In the genomic region with DNA sequence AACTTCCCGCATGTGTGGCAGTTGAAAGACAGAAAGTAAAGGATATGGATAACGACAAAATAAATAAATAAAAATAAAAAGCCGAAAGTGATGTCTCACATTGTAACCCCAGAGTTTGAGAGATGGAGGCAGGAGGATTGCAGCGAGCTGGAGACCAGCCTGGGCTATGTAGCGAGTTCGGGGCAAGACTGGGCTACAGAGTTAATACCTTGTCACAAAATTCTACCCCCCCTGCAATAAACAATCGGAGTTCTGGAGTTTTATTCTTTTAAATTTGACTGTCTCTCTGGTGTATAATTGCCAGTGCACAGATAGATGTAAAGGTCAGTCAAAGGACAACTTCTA, we compare ENCODE assay signal across 8 mouse cellular contexts. TPM values are rescaled to one million over a fixed set of nuclear protein-coding genes. Genes with fewer than 3 reads are reported as not detected.
DNase-seq lines count a peak whose midpoint lies in the region; ATAC-seq and TF ChIP-seq lines count a peak whose summit lies in the region.

No protein-coding gene starts in this region.

- no peak overlapping the region for H3K9ac ChIP-seq in liver, adult 2 months (ENCODE audit: low read depth, low read length)
- H3K9ac ChIP-seq in embryonic facial prominence, embryonic 14.5 days (ENCODE audit: low read depth, low read length): peak overlapping the region; percentile 58
- H3K9ac ChIP-seq in intestine, embryonic 15.5 days: peak overlapping the region; percentile 99; the same call in 1 of the 2 replicates
- peak overlapping the region; percentile 65 for H3K9ac ChIP-seq in neural tube, embryonic 13.5 days

- H3K4me1 ChIP-seq in liver, adult 2 months (ENCODE audit: control insufficient read depth, insufficient read depth, low read length): peaks cover 3% of the 10 kb centered on the region; the same call in 1 of the 2 replicates
- H3K4me1 ChIP-seq in embryonic facial prominence, embryonic 14.5 days (ENCODE audit: control insufficient read depth, insufficient read depth, low read length): no peaks in the 10 kb centered on the region
- H3K4me1 ChIP-seq in intestine, embryonic 15.5 days (replicated peaks): no peaks in the 10 kb centered on the region
- peaks cover 18% of the 10 kb centered on the region for H3K4me1 ChIP-seq in neural tube, embryonic 13.5 days (replicated peaks)

- no peaks in the 10 kb centered on the region for H3K9me3 ChIP-seq in embryonic facial prominence, embryonic 14.5 days (ENCODE audit: control insufficient read depth, low read length)
- no peaks in the 10 kb centered on the region for H3K9me3 ChIP-seq in intestine, embryonic 15.5 days
- no peaks in the 10 kb centered on the region for H3K9me3 ChIP-seq in neural tube, embryonic 13.5 days

- no peak for DNase-seq in liver, adult 2 months (ENCODE audit: extremely low read depth, low read depth, low spot score)
- no peak for DNase-seq in liver
- DNase-seq in embryonic facial prominence, embryonic 14.5 days (ENCODE audit: low spot score): no peak
- DNase-seq in adrenal gland, adult (ENCODE audit: inconsistent age in 2 of 2, low spot score in 1 of 2): no peak
- DNase-seq in frontal cortex, postnatal 36 days (ENCODE audit: low spot score in 2 of 2): no peak
- no peak for DNase-seq in thymus, adult 18-20 months

- peak overlapping the region; percentile 55 for H3K4me2 ChIP-seq in embryonic facial prominence, embryonic 14.5 days (ENCODE audit: low read depth, low read length)
- peak overlapping the region; percentile 72 for H3K4me2 ChIP-seq in intestine, embryonic 15.5 days (replicated peaks)
- H3K4me2 ChIP-seq in neural tube, embryonic 13.5 days: peak overlapping the region; percentile 78

- peak; percentile 27 for ATAC-seq in embryonic facial prominence, embryonic 14.5 days (ENCODE audit: low read depth)
- ATAC-seq in intestine, embryonic 15.5 days: peak; percentile 59
- ATAC-seq in neural tube, embryonic 13.5 days (ENCODE audit: low read depth): peak; percentile 60

- TF ChIP-seq POLR2A in liver, adult 2 months (IDR thresholded peaks at IDR 0.05; ENCODE audit: extremely low read depth, insufficient read depth, low read length): no peak

- peak overlapping the region; percentile 99 for H3K4me3 ChIP-seq in liver, adult 2 months (ENCODE audit: insufficient read depth, low read depth, low read length)
- H3K4me3 ChIP-seq in embryonic facial prominence, embryonic 14.5 days (ENCODE audit: low read depth, low read length): peak overlapping the region; percentile 96
- H3K4me3 ChIP-seq in intestine, embryonic 15.5 days (replicated peaks): peak overlapping the region; percentile 100
- peak overlapping the region; percentile 91 for H3K4me3 ChIP-seq in neural tube, embryonic 13.5 days

- H3K79me2 ChIP-seq in liver, adult 2 months (ENCODE audit: control insufficient read depth, insufficient read depth, low read length): peaks cover 11% of the 10 kb centered on the region; the same call in 1 of the 2 replicates

- H3K36me3 ChIP-seq in liver, adult 2 months (ENCODE audit: control insufficient read depth, insufficient read depth, low read length): peaks cover 10% of the 10 kb centered on the region
- H3K36me3 ChIP-seq in embryonic facial prominence, embryonic 14.5 days (ENCODE audit: control insufficient read depth, insufficient read depth, low read length): peaks cover 23% of the 10 kb centered on the region
- H3K36me3 ChIP-seq in intestine, embryonic 15.5 days: 0 out of 2 replicates have a peak, but pooled peaks cover 7% of the 10 kb centered on the region
- peaks cover 20% of the 10 kb centered on the region for H3K36me3 ChIP-seq in neural tube, embryonic 13.5 days

- no peak overlapping the region for H3K27ac ChIP-seq in liver, adult 2 months (replicated peaks; ENCODE audit: insufficient read depth, low read depth, low read length)
- H3K27ac ChIP-seq in embryonic facial prominence, embryonic 14.5 days (replicated peaks; ENCODE audit: low read depth, low read length): peak overlapping the region; percentile 94
- no peak overlapping the region for H3K27ac ChIP-seq in intestine, embryonic 15.5 days
- H3K27ac ChIP-seq in neural tube, embryonic 13.5 days (replicated peaks): peak overlapping the region; percentile 94

- 14% methylated on average over 7 of the region's 7 CpGs for WGBS in liver, adult 2 months
- WGBS in embryonic facial prominence, embryonic 14.5 days: 17% methylated on average over 7 of the region's 7 CpGs
- WGBS in intestine, embryonic 15.5 days: 11% methylated on average over 7 of the region's 7 CpGs
- WGBS in neural tube, embryonic 13.5 days: 20% methylated on average over 7 of the region's 7 CpGs

- TF ChIP-seq CTCF in liver, adult 2 months (IDR thresholded peaks at IDR 0.05; ENCODE audit: low read depth, low read length): no peak

- no peaks in the 10 kb centered on the region for H3K27me3 ChIP-seq in liver, adult 2 months (ENCODE audit: control insufficient read depth, insufficient read depth, low read length)
- no peaks in the 10 kb centered on the region for H3K27me3 ChIP-seq in embryonic facial prominence, embryonic 14.5 days (replicated peaks; ENCODE audit: control insufficient read depth, insufficient read depth, low read length)
- no peaks in the 10 kb centered on the region for H3K27me3 ChIP-seq in intestine, embryonic 15.5 days (replicated peaks)
- no peaks in the 10 kb centered on the region; the same call in 1 of the 2 replicates for H3K27me3 ChIP-seq in neural tube, embryonic 13.5 days

RNA-seq across cellular contexts. Expression of a gene that starts 0.4 kb away (rescaled TPM):
- 24.2 and 25.6 TPM in 2 replicates for total RNA-seq in liver, adult 2 months (2014; rRNA removed)
- 5.9 and 6.9 TPM in 2 replicates for polyA plus RNA-seq in liver, adult 2 months (2012; rRNA removed)
- polyA plus RNA-seq in embryonic facial prominence, embryonic 14.5 days (2014; fragmentation: Nextera tagmentation; extraction: Ambion mirVana): 162 and 167 TPM in 2 replicates
- 138 and 145 TPM in 2 replicates for polyA plus RNA-seq in intestine, embryonic 15.5 days (2015; fragmentation: Nextera tagmentation; extraction: Ambion mirVana)
- polyA plus RNA-seq in neural tube, embryonic 13.5 days (2015; fragmentation: Nextera tagmentation; extraction: Ambion mirVana): 60.6 and 76.5 TPM in 2 replicates

RNA-seq across cellular contexts. Expression of a gene that starts 42.4 kb away (rescaled TPM):
- total RNA-seq in liver, adult 2 months (2014; rRNA removed): 11.1 and 15.9 TPM in 2 replicates
- polyA plus RNA-seq in liver, adult 2 months (2012; rRNA removed): 4.3 and 8.0 TPM in 2 replicates
- 36.9 and 42.4 TPM in 2 replicates for polyA plus RNA-seq in embryonic facial prominence, embryonic 14.5 days (2014; fragmentation: Nextera tagmentation; extraction: Ambion mirVana)
- polyA plus RNA-seq in intestine, embryonic 15.5 days (2015; fragmentation: Nextera tagmentation; extraction: Ambion mirVana): 40.1 and 45.9 TPM in 2 replicates
- polyA plus RNA-seq in neural tube, embryonic 13.5 days (2015; fragmentation: Nextera tagmentation; extraction: Ambion mirVana): 54.0 and 59.3 TPM in 2 replicates

RNA-seq across cellular contexts. Expression of a gene that starts 42.5 kb away (rescaled TPM):
- total RNA-seq in liver, adult 2 months (2014; rRNA removed): 0.54 and 0.55 TPM in 2 replicates
- polyA plus RNA-seq in liver, adult 2 months (2012; rRNA removed): 0.06 and 0.17 TPM in 2 replicates
- polyA plus RNA-seq in embryonic facial prominence, embryonic 14.5 days (2014; fragmentation: Nextera tagmentation; extraction: Ambion mirVana): 0.86 and 1.1 TPM in 2 replicates
- 0.62 and 0.89 TPM in 2 replicates for polyA plus RNA-seq in intestine, embryonic 15.5 days (2015; fragmentation: Nextera tagmentation; extraction: Ambion mirVana)
- polyA plus RNA-seq in neural tube, embryonic 13.5 days (2015; fragmentation: Nextera tagmentation; extraction: Ambion mirVana): 1.6 and 1.7 TPM in 2 replicates

Comparison
In these comparisons a context has a peak if more than half of its experiments do, and no peak if none do; other contexts are left out.
1. H3K27ac ChIP-seq: peak in embryonic facial prominence, embryonic 14.5 days (single experiment) and neural tube, embryonic 13.5 days (single experiment); none in liver, adult 2 months (single experiment) and intestine, embryonic 15.5 days (single experiment).
2. Peak in every context shown above with its lines, with median percentiles within 50 percentile points of each other: H3K4me3 ChIP-seq, ATAC-seq and H3K4me2 ChIP-seq.